Mouse (Mus musculus) forebrain, embryonic 14.5 days (tissue): ENCODE results near the gene Abcd3. TPM values are rescaled to one million over a fixed set of nuclear protein-coding genes. Genes with fewer than 3 reads are reported as not detected.
"Not testable (repeated sequence)": the region's sequence is repeated elsewhere in the genome, so short reads cannot be mapped to it uniquely, and the experiment has no call there.

Source experiments
- ATAC-seq: fragments of 200-750 bp; cut with Nextera tagmentation; 2 replicates; pipeline ENCODE4 v1.8.0; 2017; ENCODE audit warnings: mild to moderate bottlenecking, moderate library complexity
- DNase-seq: peaks from one replicate; pipeline ENCODE4 v3.0.0-alpha.2; 2015; ENCODE audit warnings: low spot score
- H3K27ac ChIP-seq: fragments of 300-500 bp; sonication (generic); 2 replicates; pipeline ENCODE4 v1.5.1; 2014; ENCODE audit warnings: low read depth, mild to moderate bottlenecking, control low read depth, low read length, moderate library complexity
- H3K27me3 ChIP-seq: fragments of 300-500 bp; sonication (generic); replicated peaks from 2 replicates; pipeline ENCODE4 v1.6.1; 2014; ENCODE audit warnings: low read length, control low read depth, mixed read lengths; ENCODE audit not compliant: control insufficient read depth, insufficient read depth
- H3K36me3 ChIP-seq: fragments of 300-500 bp; sonication (generic); 2 replicates; pipeline ENCODE4 v1.6.1; 2014; ENCODE audit warnings: low read length, control low read depth; ENCODE audit not compliant: control insufficient read depth, insufficient read depth
- H3K4me1 ChIP-seq: fragments of 300-500 bp; sonication (generic); 2 replicates; pipeline ENCODE4 v1.6.1; 2014; ENCODE audit warnings: antibody characterized with exemption, low read length, control low read depth; ENCODE audit not compliant: control insufficient read depth, insufficient read depth
- H3K4me2 ChIP-seq: fragments of 300-500 bp; sonication (generic); 2 replicates; pipeline ENCODE4 v1.6.1; 2014; ENCODE audit warnings: mild to moderate bottlenecking, control low read depth, low read length
- H3K4me3 ChIP-seq: fragments of 300-500 bp; sonication (generic); 2 replicates; pipeline ENCODE4 v1.5.1; 2014; ENCODE audit warnings: low read depth, low read length, control low read depth
- H3K9ac ChIP-seq: fragments of 300-500 bp; sonication (generic); 2 replicates; pipeline ENCODE4 v1.6.1; 2014; ENCODE audit warnings: mild to moderate bottlenecking, low read length, control low read depth, moderate library complexity
- H3K9me3 ChIP-seq: fragments of 300-500 bp; sonication (generic); replicated peaks from 2 replicates; pipeline ENCODE4 v1.6.1; 2016; ENCODE audit warnings: low read length, control low read depth, mixed read lengths; ENCODE audit not compliant: control insufficient read depth
- WGBS: fragments of 180-500 bp; shearing (Covaris S2); extraction: QIAGEN DNeasy Blood & Tissue Kit; methylation state at CpG from one replicate; pipeline ENCODE4 v1.1.7; 2014; 5-methylcytosine and 5-hydroxymethylcytosine counted together
- polyA plus RNA-seq: library from polyadenylated mRNA; unstranded; fragments of >200 nt; fragmentation: Nextera tagmentation; extraction: Ambion mirVana; gene quantifications from 2 replicates; pipeline ENCODE4 v1.2.1, GENCODE M21; 2014

Gene Abcd3
- polyA plus RNA-seq, 1 experiment from 2014 or later: 63.8 TPM

GRCm38 (mm10) chr3:121766048-121766447, 49.1 kb downstream of the Abcd3 start:
- H3K9me3 ChIP-seq: no peaks in the 10 kb centered on the region
- no peak overlapping the region for H3K27ac ChIP-seq
- no peak overlapping the region for H3K4me2 ChIP-seq
- H3K27me3 ChIP-seq: no peaks in the 10 kb centered on the region
- H3K4me3 ChIP-seq: no peak overlapping the region
- H3K9ac ChIP-seq: no peak overlapping the region
- DNase-seq (no peak), ATAC-seq (no peak)
- H3K36me3 ChIP-seq: peaks cover 42% of the 10 kb centered on the region
- H3K4me1 ChIP-seq: no peaks in the 10 kb centered on the region

DNA sequence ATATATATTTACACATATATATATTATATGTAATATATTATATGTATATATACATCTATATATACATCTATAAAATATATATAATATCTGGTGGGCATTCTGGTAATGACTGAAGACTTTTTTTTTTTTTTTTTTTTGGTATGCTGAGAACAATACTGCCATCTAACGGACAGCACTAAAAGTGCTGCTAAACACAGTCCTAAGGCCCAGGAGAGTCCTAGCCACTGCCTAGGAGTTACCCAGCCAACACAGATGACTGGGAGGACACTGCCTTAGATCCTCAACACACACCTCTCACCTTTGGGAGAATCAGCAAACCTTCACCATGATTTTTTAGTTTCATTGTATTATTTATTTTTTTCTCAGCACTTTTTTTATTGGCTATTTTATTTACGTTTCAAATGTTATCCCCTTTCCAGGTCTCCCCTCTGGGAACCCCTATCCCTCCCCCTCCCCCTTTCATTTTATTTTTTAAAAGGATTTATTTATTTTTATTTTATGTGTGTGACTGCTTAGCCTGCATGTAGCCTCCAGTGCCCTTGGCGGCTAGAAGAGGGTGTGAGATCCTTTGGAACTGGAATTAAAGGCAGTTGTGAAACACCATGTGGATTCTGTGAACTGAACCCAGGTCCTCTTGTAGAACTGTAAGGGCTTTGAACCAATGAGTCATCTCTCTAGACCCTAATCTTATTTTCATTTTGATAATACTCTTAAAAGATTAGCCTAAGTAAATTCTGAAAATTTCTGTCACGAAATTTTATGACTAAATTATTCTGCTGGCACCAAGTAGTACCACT, 52.8 kb downstream of the Abcd3 start:
- peak; percentile 70 for DNase-seq
- Histone ChIP-seq H3K27me3 (no peaks in the 10 kb centered on the region), H3K4me1 (no peaks in the 10 kb centered on the region), H3K9me3 (no peaks in the 10 kb centered on the region), H3K9ac (no peak overlapping the region), H3K36me3 (peaks cover 19% of the 10 kb centered on the region), H3K4me3 (no peak overlapping the region), H3K27ac (no peak overlapping the region), H3K4me2 (no peak overlapping the region)
- WGBS: 67% methylated on average over 4 of the region's 4 CpGs
- ATAC-seq: peak; percentile 80

DNA sequence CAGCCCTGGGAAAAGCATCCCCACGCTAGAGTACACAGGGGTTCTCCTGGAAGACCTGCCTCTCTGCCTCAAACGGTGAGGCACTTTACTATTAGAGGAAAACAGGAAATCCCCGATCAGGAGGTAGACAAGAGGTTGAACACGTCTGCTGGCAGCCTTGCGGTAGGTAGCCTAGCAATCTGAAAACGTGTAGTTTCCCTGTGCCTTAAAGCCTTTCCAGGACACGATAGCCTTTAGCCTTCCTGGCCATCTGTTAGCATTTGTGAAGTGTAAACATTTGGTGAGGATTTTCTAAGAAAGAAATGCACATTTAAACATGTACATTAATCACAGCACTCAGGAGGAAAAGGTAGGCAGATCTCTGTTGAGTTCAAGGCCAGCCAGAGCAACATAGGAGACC, 56.7 kb downstream of the Abcd3 start:
- H3K9me3 ChIP-seq: no peaks in the 10 kb centered on the region
- 0 out of 2 replicates have a peak, but pooled peaks cover 3% of the 10 kb centered on the region for H3K36me3 ChIP-seq
- H3K27ac ChIP-seq: no peak overlapping the region
- DNase-seq: no peak
- no peak overlapping the region for H3K9ac ChIP-seq
- 81% methylated on average over 7 of the region's 7 CpGs for WGBS
- H3K4me3 ChIP-seq: no peak overlapping the region
- H3K27me3 ChIP-seq: no peaks in the 10 kb centered on the region
- ATAC-seq: no peak
- no peak overlapping the region for H3K4me2 ChIP-seq
- peaks cover 3% of the 10 kb centered on the region; the same call in 1 of the 2 replicates for H3K4me1 ChIP-seq

DNA sequence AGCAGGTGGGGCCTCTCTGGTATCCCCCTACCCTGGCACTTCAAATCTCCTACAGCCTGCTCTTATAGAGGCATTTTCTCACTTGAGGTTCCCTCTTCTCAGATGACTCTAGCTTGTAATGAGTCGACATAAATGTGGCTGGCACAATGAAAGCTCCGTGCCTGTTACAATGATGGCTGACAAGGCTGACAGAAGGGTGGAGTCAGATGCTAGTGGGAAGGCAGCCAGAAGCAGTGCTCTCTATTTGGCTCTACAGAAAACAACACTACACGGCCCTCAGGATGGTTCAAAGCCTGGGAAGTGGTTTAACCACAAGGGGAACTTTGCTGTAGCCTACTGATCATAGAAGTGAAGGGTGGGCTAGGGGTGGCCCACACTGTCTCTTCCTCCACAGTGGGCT, 60.0 kb downstream of the Abcd3 start:
- Histone ChIP-seq H3K27ac (0 out of 2 replicates have a peak overlapping the region, but pooled peaks have one; percentile 41), H3K4me2 (no peak overlapping the region), H3K9me3 (no peaks in the 10 kb centered on the region), H3K4me1 (peaks cover 3% of the 10 kb centered on the region; the same call in 1 of the 2 replicates), H3K36me3 (no peaks in the 10 kb centered on the region), H3K27me3 (no peaks in the 10 kb centered on the region), H3K4me3 (no peak overlapping the region), H3K9ac (no peak overlapping the region)
- peak; percentile 78 for DNase-seq
- ATAC-seq: peak; percentile 87
- WGBS: 3% methylated on average over 3 of the region's 3 CpGs

GRCm38 (mm10) chr3:121754319-121755090, 60.6 kb downstream of the Abcd3 start:
- H3K9me3 ChIP-seq, H3K27me3 ChIP-seq, H3K9ac ChIP-seq, H3K4me1 ChIP-seq, H3K36me3 ChIP-seq, H3K4me2 ChIP-seq, DNase-seq, H3K4me3 ChIP-seq: not testable (repeated sequence)
- 0 out of 2 replicates have a peak overlapping the region, but pooled peaks have one; percentile 41 for H3K27ac ChIP-seq
- WGBS: 78% methylated on average over 10 of the region's 10 CpGs
- ATAC-seq: peak; percentile 40

DNA sequence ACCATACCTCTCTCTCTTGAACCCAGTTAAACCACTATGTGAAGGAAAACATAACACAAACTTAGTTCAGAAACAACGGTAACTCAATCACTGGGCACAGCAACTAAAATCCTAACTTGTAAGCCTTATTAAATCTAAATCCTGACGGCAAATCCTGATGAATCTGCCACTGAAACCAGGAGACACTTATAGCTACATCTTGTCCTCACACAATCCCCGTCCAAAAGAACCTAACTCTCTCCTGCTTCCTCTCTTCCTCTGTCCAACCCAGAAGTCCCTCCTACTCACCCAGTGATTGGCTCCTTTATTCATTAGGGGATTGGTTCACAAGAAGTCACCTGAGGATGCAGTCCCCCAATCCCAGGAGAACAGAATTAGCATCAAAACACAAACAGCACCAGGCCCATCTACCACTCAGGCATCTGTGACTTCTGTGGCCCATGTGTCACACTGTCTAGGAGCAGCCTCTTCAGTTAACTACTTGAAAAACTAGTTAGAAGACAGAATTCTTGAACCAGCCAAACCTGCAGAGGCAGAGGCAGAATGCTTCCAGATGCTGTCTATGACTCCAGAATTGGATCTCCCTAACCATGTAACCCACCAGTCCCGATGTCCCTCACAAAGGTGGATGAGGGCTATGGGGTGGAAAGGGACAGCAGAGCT, 73.8 kb downstream of the Abcd3 start:
- not testable (repeated sequence) for H3K9me3 ChIP-seq, H3K4me3 ChIP-seq, H3K9ac ChIP-seq, DNase-seq, H3K4me1 ChIP-seq, H3K27me3 ChIP-seq, H3K27ac ChIP-seq, H3K36me3 ChIP-seq, ATAC-seq, H3K4me2 ChIP-seq
- 89% methylated on average over 4 of the region's 4 CpGs for WGBS

- no peaks in the 10 kb centered on the region for H3K9me3 ChIP-seq
- no peak for ATAC-seq
- H3K4me1 ChIP-seq: 0 out of 2 replicates have a peak, but pooled peaks cover 3% of the 10 kb centered on the region
- whole genome bisulfite sequencing: 73% methylated on average over 17 of the region's 17 CpGs
- H3K36me3 ChIP-seq: no peaks in the 10 kb centered on the region
- no peak overlapping the region for H3K4me3 ChIP-seq
- no peak overlapping the region for H3K27ac ChIP-seq
- H3K27me3 ChIP-seq: no peaks in the 10 kb centered on the region
- no peak overlapping the region for H3K4me2 ChIP-seq
- DNase-seq: no peak
- no peak overlapping the region for H3K9ac ChIP-seq
These were observed 75.5 kb downstream of the Abcd3 start for GRCm38 (mm10) chr3:121739489-121740213.

DNA sequence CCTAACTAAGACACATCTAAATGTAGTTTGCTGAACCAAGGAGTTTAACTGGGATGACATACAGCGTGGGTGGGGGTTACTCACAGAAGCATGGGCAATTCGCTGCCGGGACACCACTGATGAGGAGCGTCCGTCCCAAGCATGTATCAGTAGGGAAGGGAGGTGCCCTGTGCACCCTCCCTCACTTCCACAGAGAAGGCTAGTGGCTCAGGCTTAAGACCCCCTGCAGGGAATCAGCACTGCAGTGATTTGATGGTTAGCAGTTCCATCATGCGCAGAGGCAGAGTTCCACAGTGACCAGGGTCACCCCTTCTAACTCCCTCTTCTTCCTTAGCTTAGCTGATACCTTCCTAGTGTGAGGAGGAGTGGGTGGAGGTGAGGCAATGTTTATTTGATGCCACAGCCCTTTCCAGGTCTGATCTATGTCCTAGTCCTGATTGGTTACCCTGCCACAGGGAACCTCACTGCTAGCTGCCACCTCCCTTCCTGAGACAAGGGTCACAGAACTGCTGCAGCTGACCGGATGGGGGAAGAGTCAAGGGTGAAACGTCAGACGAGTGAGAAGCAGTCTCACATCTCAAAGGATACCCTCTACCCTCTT, 76.3 kb downstream of the Abcd3 start:
- 0 out of 2 replicates have a peak, but pooled peaks cover 3% of the 10 kb centered on the region for H3K4me1 ChIP-seq
- WGBS: 86% methylated on average over 9 of the region's 9 CpGs
- 0 out of 2 replicates have a peak, but pooled peaks cover 4% of the 10 kb centered on the region for H3K36me3 ChIP-seq
- DNase-seq (no peak), ATAC-seq (no peak)
- no peaks in the 10 kb centered on the region for H3K9me3 ChIP-seq
- no peak overlapping the region for H3K9ac ChIP-seq
- no peak overlapping the region for H3K4me3 ChIP-seq
- H3K27me3 ChIP-seq: no peaks in the 10 kb centered on the region
- H3K4me2 ChIP-seq: no peak overlapping the region
- no peak overlapping the region for H3K27ac ChIP-seq
